Mouse (Mus musculus): ENCODE results near the gene Thumpd3. TPM values are rescaled to one million over a fixed set of nuclear protein-coding genes. Genes with fewer than 3 reads are reported as not detected.
A peak's percentile ranks its signal among the peaks of the same experiment; 100 is the strongest.

The Thumpd3 gene
- total RNA-seq, 2 experiments from 2014 or later, result 15.3 TPM

- DNase-seq, result no peak
- intact Hi-C loops (cut with DNase I; ENCODE audit: low total_unique reads), result loop anchor here (10.0 kb wide), 1 partner anchor 272 kb away; the partner anchor contains the start of gene Brpf1
These were observed 12.8 kb upstream of the Thumpd3 start for GRCm38 (mm10) chr6:113033185-113033584.

GRCm38 (mm10) chr6:113034466-113034865, 11.6 kb upstream of the Thumpd3 start:
- DNase-seq, result no peak
- intact Hi-C loops (cut with DNase I; ENCODE audit: low total_unique reads), result loop anchor here (10.0 kb wide), 1 partner anchor 270 kb away; the partner anchor contains the start of gene Brpf1

GRCm38 (mm10) chr6:113036463-113037175, 9.4 kb upstream of the Thumpd3 start:
- DNase-seq, result no peak
- intact Hi-C loops (cut with DNase I; ENCODE audit: low total_unique reads), result loop anchor here (10.0 kb wide), 1 partner anchor 268 kb away; the partner anchor contains the start of gene Brpf1

DNA sequence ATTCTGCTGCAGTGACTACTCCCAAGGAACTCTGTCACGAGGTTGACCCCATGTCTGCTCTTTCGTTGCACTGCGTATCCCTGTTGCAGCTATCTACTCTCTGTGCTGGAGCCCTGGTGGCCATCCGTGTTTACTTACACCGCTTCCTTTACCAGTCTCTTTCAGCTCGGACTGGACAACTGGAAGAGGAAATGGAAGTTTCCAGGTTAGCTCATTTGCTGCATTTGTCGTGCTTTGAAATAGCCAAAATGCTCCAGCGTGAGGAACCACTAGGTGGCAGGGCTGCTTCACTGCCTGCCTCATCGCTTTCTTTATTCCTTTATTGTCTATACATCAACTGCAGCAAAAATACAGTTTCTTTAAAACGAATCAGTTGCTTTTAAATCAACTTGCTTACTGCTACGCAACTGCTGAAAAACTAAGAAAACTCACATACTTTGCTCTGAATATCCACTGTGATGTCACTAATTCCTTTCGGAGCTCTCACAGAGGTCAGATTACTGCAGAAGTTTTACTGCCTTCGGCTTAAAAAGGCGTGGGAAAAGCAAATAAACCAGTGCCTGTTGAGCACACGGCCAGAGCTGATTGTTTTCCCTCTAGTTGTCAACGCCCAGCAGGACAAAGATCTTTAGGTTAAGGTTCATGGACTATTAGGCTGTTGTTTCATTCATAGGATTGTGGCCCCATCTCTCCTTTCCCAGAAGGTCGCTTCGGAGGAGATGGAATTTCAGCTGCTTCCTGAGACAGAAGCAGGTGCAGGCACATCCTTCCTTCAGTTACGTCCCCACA, 7.9 kb upstream of the Thumpd3 start:
- intact Hi-C loops (cut with DNase I; ENCODE audit: low total_unique reads), result loop anchor here (10.0 kb wide), 1 partner anchor 267 kb away; the partner anchor contains the start of gene Brpf1
- DNase-seq, result peak; percentile 45

- intact Hi-C loops (cut with DNase I; ENCODE audit: low total_unique reads), result loop anchor here (10.0 kb wide), 1 partner anchor 266 kb away; the partner anchor contains the start of gene Brpf1
- no peak for DNase-seq
These were observed 7.3 kb upstream of the Thumpd3 start for GRCm38 (mm10) chr6:113038735-113039058.

- intact Hi-C loops (cut with DNase I; ENCODE audit: low total_unique reads), result no loop called here
- no peak for DNase-seq
These were observed 5.7 kb upstream of the Thumpd3 start for GRCm38 (mm10) chr6:113040319-113040718.

DNA sequence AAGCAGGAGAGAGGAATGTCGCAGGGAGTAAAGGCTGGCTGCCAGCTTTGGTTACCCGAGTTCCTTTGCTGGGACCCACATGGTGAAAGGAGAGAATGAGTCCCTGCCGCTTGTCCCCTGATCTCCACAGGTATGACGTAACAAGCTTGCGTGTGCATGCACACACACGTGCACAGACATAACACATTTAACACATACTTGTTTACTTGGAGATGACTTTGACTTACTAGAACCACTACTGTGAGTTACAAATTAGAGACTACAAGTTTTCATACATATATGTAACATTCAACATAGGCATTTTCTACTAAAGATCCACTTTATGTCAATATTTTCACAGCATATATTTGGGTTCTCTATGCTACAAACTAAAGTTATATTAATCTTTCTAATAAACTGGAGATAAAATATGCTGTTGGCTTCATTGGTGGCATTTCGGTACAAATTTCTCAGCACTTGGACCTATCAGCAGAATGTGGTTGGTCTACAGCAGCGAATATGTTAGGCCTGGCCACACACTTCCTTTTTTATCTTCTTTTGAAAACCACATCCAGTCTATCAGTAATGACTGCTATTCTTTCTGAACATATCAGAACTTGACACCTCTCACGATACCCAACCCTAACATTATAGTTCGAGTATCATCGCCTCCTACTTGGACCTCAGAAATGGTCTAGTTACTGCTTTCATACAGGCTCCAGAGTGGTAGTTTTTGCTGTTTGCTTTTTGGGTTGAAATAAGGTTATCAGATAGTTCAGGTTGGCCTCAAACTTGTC, 4.6 kb upstream of the Thumpd3 start:
- intact Hi-C loops (cut with DNase I; ENCODE audit: low total_unique reads), result no loop called here
- no peak for DNase-seq

GRCm38 (mm10) chr6:113045575-113045974, 450 bp upstream of the Thumpd3 start:
- no peak for DNase-seq
- intact Hi-C loops (cut with DNase I; ENCODE audit: low total_unique reads), result no loop called here

- intact Hi-C loops (cut with DNase I; ENCODE audit: low total_unique reads), result no loop called here
- no peak for DNase-seq
These were observed 1.2 kb downstream of the Thumpd3 start for GRCm38 (mm10) chr6:113047016-113047746.

DNA sequence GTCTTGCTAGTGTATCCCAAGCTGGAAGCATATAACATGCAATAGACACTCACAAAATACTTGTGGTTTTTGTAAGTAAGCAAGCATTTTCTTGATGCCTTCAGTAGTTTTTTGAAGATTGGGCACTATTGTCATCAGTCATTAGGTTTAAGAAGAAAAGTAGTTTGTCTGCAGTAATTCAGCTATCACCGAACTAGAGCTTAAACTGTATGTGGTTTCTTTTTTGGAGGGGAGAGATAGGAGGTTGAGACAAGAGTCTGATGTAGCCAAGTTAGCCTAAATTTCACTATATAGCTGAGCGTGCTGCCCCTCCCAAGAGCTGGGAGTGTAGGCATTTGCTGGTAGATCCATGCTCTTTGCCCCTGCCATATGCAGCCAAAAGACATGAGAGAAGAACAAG, 2.3 kb downstream of the Thumpd3 start:
- no peak for DNase-seq
- intact Hi-C loops (cut with DNase I; ENCODE audit: low total_unique reads), result no loop called here

DNA sequence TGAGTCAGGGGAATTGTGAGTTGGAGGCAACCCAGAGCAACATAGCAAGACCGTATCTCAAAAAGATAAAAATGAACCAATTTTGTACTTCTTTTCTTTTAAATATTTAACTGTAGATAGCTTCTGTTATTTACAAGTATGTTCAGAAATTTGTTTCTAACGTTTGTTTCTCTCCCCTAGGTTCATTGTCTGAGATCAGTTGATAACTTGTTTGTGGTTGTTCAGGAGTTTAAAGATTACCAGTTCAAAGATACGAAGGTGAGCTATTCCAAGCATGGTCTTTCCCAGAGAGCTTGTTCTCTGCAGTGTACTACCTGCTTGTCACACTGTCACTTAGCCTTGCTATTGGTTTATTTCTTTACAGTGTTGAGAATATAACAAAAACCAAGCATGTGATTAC, 3.1 kb downstream of the Thumpd3 start:
- intact Hi-C loops (cut with DNase I; ENCODE audit: low total_unique reads), result no loop called here
- DNase-seq, result no peak

DNA sequence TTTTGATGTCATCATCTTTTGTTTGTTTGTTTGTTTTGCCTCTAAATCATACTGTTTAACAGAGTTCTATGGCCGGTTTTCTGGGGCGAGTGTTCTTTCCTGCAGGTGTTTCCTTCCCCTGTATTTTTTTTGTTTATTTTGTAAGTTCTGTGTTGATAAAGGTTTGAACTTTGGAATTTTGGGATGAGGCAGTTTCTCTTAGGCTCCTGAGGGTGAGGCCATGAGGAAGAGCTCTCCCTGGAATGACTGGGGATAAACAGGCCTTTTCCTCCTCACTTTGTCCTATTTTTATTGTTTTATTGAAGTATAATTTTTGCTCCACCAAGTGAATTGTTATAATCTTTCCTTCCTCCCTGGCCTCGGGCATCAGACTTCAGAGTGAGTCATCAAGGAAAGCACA, 6.9 kb downstream of the Thumpd3 start:
- DNase-seq, result no peak
- intact Hi-C loops (cut with DNase I; ENCODE audit: low total_unique reads), result no loop called here

DNA sequence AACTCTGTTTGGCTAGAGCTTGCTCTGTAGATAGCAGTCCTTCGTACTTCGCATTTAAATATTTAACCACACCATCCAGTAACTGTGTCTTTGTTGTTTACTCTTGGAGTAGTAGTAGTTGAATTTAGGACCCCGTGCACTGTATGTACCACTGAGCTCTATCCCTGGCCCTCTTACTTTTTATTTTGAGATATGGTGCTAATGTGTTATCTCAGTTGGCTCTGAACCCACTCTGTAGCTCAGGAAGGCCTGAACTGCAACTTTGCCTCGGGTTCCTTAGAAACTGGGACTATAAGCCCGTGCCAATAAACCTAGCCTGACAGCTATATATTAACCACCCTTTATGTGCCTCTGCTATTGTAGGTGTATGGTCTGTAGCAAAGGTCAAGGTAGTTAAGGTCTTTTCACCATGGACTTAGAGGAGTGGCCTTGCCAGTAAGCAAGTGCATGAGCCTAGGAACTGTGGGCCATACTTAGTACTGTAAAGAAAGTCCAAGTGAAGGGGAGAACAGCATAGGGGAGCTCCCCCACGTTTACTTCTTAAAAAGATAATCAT, 8.6 kb downstream of the Thumpd3 start:
- no peak for DNase-seq
- intact Hi-C loops (cut with DNase I; ENCODE audit: low total_unique reads), result no loop called here

GRCm38 (mm10) chr6:113060892-113061563, 15.0 kb downstream of the Thumpd3 start:
- no peak for DNase-seq
- intact Hi-C loops (cut with DNase I; ENCODE audit: low total_unique reads), result no loop called here

DNA sequence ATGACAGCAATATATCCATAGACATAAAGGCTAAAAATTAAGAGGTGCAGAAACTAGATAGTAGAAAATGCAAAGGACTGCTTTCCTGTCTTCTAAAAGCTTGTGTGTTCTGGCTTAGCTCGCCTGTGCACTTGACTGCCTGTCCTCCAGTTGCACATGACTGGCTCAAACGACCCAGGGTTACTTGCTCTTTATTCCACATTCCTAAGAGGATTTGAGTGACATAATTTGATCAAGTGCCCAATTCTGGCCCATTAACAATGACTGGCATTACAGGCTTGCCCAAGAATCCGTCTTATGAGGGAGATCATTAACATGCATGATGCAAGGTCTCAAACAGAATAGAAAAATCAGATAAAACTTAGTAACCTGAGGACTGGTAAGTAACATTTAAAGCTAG, 16.2 kb downstream of the Thumpd3 start:
- DNase-seq, result no peak
- intact Hi-C loops (cut with DNase I; ENCODE audit: low total_unique reads), result no loop called here

DNA sequence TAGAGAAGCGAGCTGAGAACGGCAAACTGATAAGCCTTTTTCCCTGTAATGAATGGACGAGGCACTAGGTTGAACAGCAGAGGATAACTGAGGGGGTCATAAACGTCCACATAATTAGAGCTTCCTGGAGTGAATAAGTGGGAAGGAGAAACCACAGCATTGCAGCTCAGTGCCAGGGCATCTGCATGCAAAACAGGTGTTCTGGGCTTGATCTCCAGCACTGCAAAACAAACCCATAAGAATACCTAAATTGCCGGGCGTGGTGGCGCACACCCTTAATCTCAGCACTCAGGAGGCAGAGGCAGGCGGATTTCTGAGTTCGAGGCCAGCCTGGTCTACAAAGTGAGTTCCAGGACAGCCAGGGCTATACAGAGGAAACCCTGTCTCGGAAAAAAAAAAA, 17.3 kb downstream of the Thumpd3 start:
- intact Hi-C loops (cut with DNase I; ENCODE audit: low total_unique reads), result no loop called here
- no peak for DNase-seq

DNA sequence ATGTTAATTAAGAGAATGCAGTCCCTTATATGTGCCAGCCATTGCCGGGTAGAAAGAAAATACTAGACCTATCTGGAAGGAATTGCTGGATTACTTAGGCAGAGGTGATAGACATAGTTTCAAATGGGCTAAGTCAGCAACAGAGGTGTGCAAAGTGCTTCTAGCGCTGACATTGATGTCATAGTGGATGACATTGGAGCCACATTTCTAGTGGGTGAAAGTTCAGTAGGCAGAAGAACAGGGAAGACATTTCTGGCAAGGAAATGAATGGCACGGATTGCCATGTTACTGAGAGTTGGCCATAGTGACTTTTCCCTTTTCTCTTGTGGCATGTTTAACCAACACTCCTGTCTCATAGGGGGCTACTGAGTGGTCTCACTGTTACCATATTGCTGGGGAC, 19.2 kb downstream of the Thumpd3 start:
- DNase-seq, result no peak
- intact Hi-C loops (cut with DNase I; ENCODE audit: low total_unique reads), result no loop called here

DNA sequence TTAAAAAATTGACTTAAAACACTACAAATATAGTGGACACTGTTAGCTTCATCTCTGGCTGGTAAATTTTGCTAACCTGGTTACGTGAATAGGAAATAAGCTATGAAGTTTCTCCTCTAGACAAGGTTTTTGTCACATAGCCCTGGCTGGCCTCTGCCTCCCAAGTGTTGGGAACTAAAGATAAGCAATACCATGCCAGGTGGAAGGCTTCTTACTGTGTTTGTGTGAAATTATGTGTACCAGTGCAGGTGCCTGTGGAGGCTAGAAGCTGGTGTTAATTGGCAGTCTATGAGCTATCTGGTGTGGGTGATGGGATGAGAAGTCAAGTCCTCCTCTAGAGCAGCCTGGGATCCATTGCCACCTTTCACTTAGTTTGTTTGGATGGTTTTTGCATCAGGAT, 23.1 kb downstream of the Thumpd3 start:
- no peak for DNase-seq
- intact Hi-C loops (cut with DNase I; ENCODE audit: low total_unique reads), result no loop called here

DNA sequence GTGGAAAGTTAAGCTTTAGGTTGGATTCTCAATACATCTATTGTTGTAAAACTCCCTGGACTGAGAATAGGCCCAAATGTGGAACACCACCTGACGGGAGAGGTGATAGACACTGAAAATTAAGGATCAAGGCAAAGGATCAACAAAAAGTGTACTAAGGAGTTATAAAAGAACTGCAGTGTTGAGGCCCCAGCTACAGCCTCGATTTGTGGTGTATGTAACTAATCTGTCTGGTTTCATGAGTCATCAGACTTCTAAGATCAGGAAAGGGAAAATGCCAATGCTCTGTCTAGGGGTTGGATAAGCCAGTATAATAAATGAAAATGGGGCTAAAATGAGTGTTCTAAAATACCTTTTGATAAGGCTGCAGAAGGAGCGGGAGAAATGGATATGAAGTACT, 29.2 kb downstream of the Thumpd3 start:
- no peak for DNase-seq
- intact Hi-C loops (cut with DNase I; ENCODE audit: low total_unique reads), result no loop called here
